Mouse (Mus musculus) heart, adult 2 months (tissue): Measurements from ENCODE around the gene Sema3b. TPM values are rescaled to one million over a fixed set of nuclear protein-coding genes. Genes with fewer than 3 reads are reported as not detected.

Experiments
- DNase-seq, 2 experiments: peaks; one replicate each; pipeline ENCODE4 v3.0.0; 2021
- H3K27ac ChIP-seq: fragments of 200-600 bp; 2 replicates; pipeline ENCODE4 v1.8.1; 2022
- H3K27me3 ChIP-seq: fragments of 200-500 bp; 2 replicates; pipeline ENCODE4 v1.6.1; 2012; ENCODE audit warnings: mild to moderate bottlenecking, low read length, inconsistent platforms, mixed read lengths; ENCODE audit not compliant: control insufficient read depth, insufficient read depth
- H3K36me3 ChIP-seq: fragments of 200-500 bp; 2 replicates; pipeline ENCODE4 v1.6.1; 2012; ENCODE audit warnings: low read length, inconsistent platforms; ENCODE audit not compliant: control insufficient read depth, insufficient read depth
- H3K4me1 ChIP-seq: fragments of 200-500 bp; 2 replicates; pipeline ENCODE4 v1.6.1; 2011; ENCODE audit warnings: low read length; ENCODE audit not compliant: control insufficient read depth, insufficient read depth
- H3K4me3 ChIP-seq: fragments of 200-600 bp; 2 replicates; pipeline ENCODE4 v1.8.1; 2022
- H3K79me2 ChIP-seq: fragments of 200-500 bp; replicated peaks from 2 replicates; pipeline ENCODE4 v1.6.1; 2012; ENCODE audit warnings: mild to moderate bottlenecking, inconsistent platforms, low read length, moderate library complexity, mixed read lengths; ENCODE audit not compliant: control insufficient read depth, insufficient read depth
- H3K9ac ChIP-seq: fragments of 200-500 bp; 2 replicates; pipeline ENCODE4 v1.6.1; 2012; ENCODE audit warnings: low read depth, mild to moderate bottlenecking, control low read depth, inconsistent platforms, low read length, mixed read lengths
- CTCF ChIP-seq: fragments of 200-600 bp; IDR thresholded peaks from 2 replicates; pipeline ENCODE4 v1.8.1; 2022; ENCODE audit warnings: antibody characterized with exemption, mild to moderate bottlenecking, moderate library complexity
- EP300 ChIP-seq: fragments of 200-500 bp; IDR thresholded peaks from 2 replicates; pipeline ENCODE4 v1.6.1; 2011; ENCODE audit warnings: low read depth, low read length, control low read depth; ENCODE audit not compliant: insufficient read depth
- POLR2A ChIP-seq: fragments of 200-500 bp; IDR thresholded peaks from 2 replicates; pipeline ENCODE4 v1.6.1; 2011; ENCODE audit warnings: mild to moderate bottlenecking, low read depth, low read length, control low read depth; ENCODE audit not compliant: insufficient read depth
- WGBS: fragments of 180-500 bp; shearing (Covaris S2); methylation state at CpG from one replicate; pipeline ENCODE4 v1.1.7; 2018; 5-methylcytosine and 5-hydroxymethylcytosine counted together
- intact Hi-C: fragments of 180-260 bp; cut with DNase I; formaldehyde crosslinking; loops from one replicate; pipeline ENCODE4 v1.15.1; 2025
- polyA plus RNA-seq: library from polyadenylated mRNA; depleted of rRNA; stranded (reverse); fragments of >200 nt; gene quantifications from 2 replicates; pipeline ENCODE4 v1.2.3, GENCODE M21; 2012
- total RNA-seq, 2 experiments: library from RNA; stranded (reverse); gene quantifications; 2 replicates each; pipeline ENCODE4 v1.2.3; 2021

The Sema3b gene
- total and polyA plus RNA-seq, 3 experiments: 19.9 to 33.7 (median 24.2) TPM

GRCm38 (mm10) chr9:107563029-107563581, 45.9 kb downstream of the Sema3b start, which contains the start of gene Tusc2:
Gene Tusc2 (plus strand): TSS chr9:107563255.
- peak; percentile 93 to 97 for DNase-seq
- intact Hi-C loops: no loop called here
- H3K27ac ChIP-seq: peak within 1 kb of the TSS; percentile 91
- H3K4me3 ChIP-seq: peak within 1 kb of the TSS; percentile 93
- H3K4me1 ChIP-seq: peaks cover 9% of the 10 kb centered on the region
- peak; percentile 86; the same call in 1 of the 2 replicates for TF ChIP-seq EP300
- TF ChIP-seq POLR2A: peak; percentile 96
- no peak for TF ChIP-seq CTCF
- H3K36me3 ChIP-seq: peaks cover 17% of the 10 kb centered on the region
- H3K79me2 ChIP-seq: no peaks in the 10 kb centered on the region
- under 1% methylated on average over 46 of the region's 46 CpGs for WGBS
- H3K27me3 ChIP-seq: no peaks in the 10 kb centered on the region
- H3K9ac ChIP-seq: peak within 1 kb of the TSS; percentile 72

GRCm38 (mm10) chr9:107556346-107556745, 52.7 kb downstream of the Sema3b start:
- TF ChIP-seq EP300: 0 out of 2 replicates have a peak, but pooled peaks have one; percentile 14
- peak; percentile 26; the same call in 1 of the 2 replicates for TF ChIP-seq POLR2A
- TF ChIP-seq CTCF: no peak
- Histone ChIP-seq H3K36me3 (peaks cover 23% of the 10 kb centered on the region), H3K4me1 (peaks cover 14% of the 10 kb centered on the region), H3K79me2 (peaks cover 5% of the 10 kb centered on the region), H3K9ac (peak overlapping the region; percentile 15), H3K27ac (peak overlapping the region; percentile 99), H3K27me3 (no peaks in the 10 kb centered on the region), H3K4me3 (peak overlapping the region; percentile 97)
- 26% methylated on average over 3 of the region's 3 CpGs for WGBS
- intact Hi-C loops: no loop called here
- DNase-seq: no peak

- Histone ChIP-seq H3K9ac (peak overlapping the region; percentile 91), H3K79me2 (peaks cover 5% of the 10 kb centered on the region), H3K27ac (peak overlapping the region; percentile 99), H3K4me3 (peak overlapping the region; percentile 97), H3K4me1 (peaks cover 16% of the 10 kb centered on the region), H3K36me3 (peaks cover 21% of the 10 kb centered on the region), H3K27me3 (no peaks in the 10 kb centered on the region)
- intact Hi-C loops: loop anchor here (2.0 kb wide), 1 partner anchor 13 kb away; no protein-coding TSS in a partner anchor
- DNase-seq: no peak
- 10% methylated on average over 2 of the region's 2 CpGs for WGBS
- TF ChIP-seq CTCF (no peak), POLR2A (no peak), EP300 (no peak)
These were observed 53.3 kb downstream of the Sema3b start for GRCm38 (mm10) chr9:107555701-107556100.

GRCm38 (mm10) chr9:107555031-107555457, 54.0 kb downstream of the Sema3b start:
- peak; percentile 80 to 86 for DNase-seq
- Histone ChIP-seq H3K4me1 (peaks cover 16% of the 10 kb centered on the region), H3K79me2 (peaks cover 5% of the 10 kb centered on the region), H3K27me3 (no peaks in the 10 kb centered on the region), H3K9ac (peak overlapping the region; percentile 91), H3K36me3 (peaks cover 19% of the 10 kb centered on the region), H3K4me3 (peak overlapping the region; percentile 97), H3K27ac (peak overlapping the region; percentile 99)
- WGBS: 0% methylated on average over 23 of the region's 23 CpGs
- intact Hi-C loops: loop anchor here (2.0 kb wide), 1 partner anchor 14 kb away; no protein-coding TSS in a partner anchor
- TF ChIP-seq EP300 (peak; percentile 91), CTCF (no peak), POLR2A (peak; percentile 83)

DNA sequence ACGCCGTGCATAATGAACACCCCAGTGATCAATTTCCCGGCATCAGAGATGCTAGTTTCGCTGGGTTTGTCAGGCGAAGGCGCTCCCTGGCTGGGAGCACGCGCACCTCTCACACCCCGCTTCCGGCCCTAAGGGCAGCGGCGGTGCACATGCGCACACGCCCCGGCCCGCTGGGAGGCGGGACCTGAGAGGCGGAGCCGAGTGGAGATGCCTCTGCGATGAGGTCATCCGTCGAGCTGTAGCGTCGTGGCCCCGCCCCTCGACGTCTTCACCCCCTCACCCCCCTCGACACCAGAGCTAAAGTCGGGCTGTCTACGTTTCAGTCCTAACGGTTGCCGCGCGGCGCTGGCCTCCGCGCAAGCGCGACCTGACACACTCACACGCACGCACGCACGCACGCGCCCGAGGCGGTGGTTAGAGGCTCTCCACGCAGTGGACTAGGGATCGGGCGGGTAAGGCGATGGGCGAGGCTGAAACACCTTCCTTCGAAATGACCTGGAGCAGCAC, 54.7 kb downstream of the Sema3b start:
- WGBS: under 1% methylated on average over 53 of the region's 53 CpGs

More for the DNA sequence above, 54.7 kb downstream of the Sema3b start:
- intact Hi-C loops: loop anchor here (2.0 kb wide), 1 partner anchor 14 kb away; no protein-coding TSS in a partner anchor
- TF ChIP-seq CTCF (peak; percentile 36), POLR2A (peak; percentile 96), EP300 (peak; percentile 49)
- peak; percentile 96 for DNase-seq
- Histone ChIP-seq H3K9ac (peak overlapping the region; percentile 91), H3K36me3 (peaks cover 16% of the 10 kb centered on the region), H3K4me1 (peaks cover 16% of the 10 kb centered on the region), H3K79me2 (peaks cover 5% of the 10 kb centered on the region), H3K27ac (peak overlapping the region; percentile 99), H3K27me3 (no peaks in the 10 kb centered on the region), H3K4me3 (peak overlapping the region; percentile 97)
